Mouse (Mus musculus): ENCODE results near the gene St6gal1. TPM values are rescaled to one million over a fixed set of nuclear protein-coding genes. Genes with fewer than 3 reads are reported as not detected.

The St6gal1 gene
- polyA plus RNA-seq, 1 experiment from 2014 or later = 17.5 TPM

DNA sequence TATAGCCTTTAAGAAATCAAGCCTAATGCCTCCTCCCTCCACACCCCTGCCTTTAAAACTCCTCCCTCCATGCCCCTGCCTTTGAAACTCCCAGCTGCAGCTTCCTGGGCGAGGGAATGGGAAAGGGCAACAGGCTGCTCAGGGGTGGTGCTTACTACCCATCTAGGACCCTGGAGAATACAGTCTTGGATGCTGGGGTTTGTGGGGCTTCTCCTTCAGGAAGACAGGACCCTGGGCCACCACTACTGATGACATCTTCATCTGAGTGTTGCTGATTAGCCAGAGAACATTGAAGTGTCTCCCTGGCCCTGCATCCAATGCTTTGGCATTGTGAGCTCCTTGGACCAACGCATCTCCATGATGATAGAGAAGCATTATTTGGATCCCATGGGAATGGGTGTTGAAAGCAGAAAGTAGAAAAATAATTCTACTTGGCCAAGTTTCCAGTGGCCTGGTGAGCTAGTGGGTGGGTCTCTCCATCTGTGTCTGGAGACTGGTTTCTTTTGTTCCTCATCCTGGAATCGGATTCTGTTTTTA, 137.0 kb downstream of the St6gal1 start:
- no peak for DNase-seq (ENCODE audit: low spot score)
- H3K27ac ChIP-seq (replicated peaks) = no peak overlapping the region
- 0 out of 2 replicates have a peak, but pooled peaks cover 6% of the 10 kb centered on the region for H3K4me1 ChIP-seq
- WGBS = 84% methylated on average over 3 of the region's 3 CpGs
- H3K9me3 ChIP-seq (replicated peaks) = no peaks in the 10 kb centered on the region
- H3K4me3 ChIP-seq = no peak overlapping the region
- H3K36me3 ChIP-seq = peaks cover 30% of the 10 kb centered on the region
- no peaks in the 10 kb centered on the region for H3K27me3 ChIP-seq (ENCODE audit: low read depth, poor library complexity, severe bottlenecking)

- no peak for DNase-seq (ENCODE audit: low spot score)
- Histone ChIP-seq H3K27me3 (ENCODE audit: low read depth, poor library complexity, severe bottlenecking) (no peaks in the 10 kb centered on the region), H3K4me3 (no peak overlapping the region), H3K27ac (replicated peaks) (no peak overlapping the region), H3K36me3 (peaks cover 3% of the 10 kb centered on the region; the same call in 1 of the 2 replicates), H3K9me3 (replicated peaks) (no peaks in the 10 kb centered on the region), H3K4me1 (no peaks in the 10 kb centered on the region)
- 87% methylated on average over 2 of the region's 2 CpGs for WGBS
Observed at GRCm38 (mm10) chr16:23364328-23364990, 139.9 kb downstream of the St6gal1 start.

DNA sequence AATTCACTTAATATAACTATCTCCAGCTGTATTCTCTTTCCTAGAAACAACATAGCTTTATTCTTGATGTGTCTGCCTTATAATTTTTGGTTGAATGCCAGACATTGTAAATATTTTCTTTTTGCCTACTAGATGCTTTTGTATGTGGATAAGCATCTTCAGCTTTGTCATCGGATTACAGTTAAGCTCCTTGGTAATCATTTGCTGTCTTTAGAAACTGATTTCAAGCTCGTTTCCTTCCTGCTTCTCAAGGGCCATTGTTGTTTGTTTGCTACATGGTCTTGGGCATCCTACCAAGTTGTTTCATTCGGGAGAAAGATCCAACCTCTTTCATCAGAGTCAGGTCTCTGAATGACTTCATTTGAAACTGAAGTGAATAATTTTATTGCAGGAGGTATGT, 144.6 kb downstream of the St6gal1 start:
- Histone ChIP-seq H3K4me3 (no peak overlapping the region), H3K9me3 (replicated peaks) (no peaks in the 10 kb centered on the region), H3K27me3 (ENCODE audit: low read depth, poor library complexity, severe bottlenecking) (no peaks in the 10 kb centered on the region), H3K36me3 (no peaks in the 10 kb centered on the region), H3K4me1 (no peaks in the 10 kb centered on the region), H3K27ac (replicated peaks) (no peak overlapping the region)
- WGBS = 65% methylated on average over 3 of the region's 3 CpGs
- no peak for DNase-seq (ENCODE audit: low spot score)

DNA sequence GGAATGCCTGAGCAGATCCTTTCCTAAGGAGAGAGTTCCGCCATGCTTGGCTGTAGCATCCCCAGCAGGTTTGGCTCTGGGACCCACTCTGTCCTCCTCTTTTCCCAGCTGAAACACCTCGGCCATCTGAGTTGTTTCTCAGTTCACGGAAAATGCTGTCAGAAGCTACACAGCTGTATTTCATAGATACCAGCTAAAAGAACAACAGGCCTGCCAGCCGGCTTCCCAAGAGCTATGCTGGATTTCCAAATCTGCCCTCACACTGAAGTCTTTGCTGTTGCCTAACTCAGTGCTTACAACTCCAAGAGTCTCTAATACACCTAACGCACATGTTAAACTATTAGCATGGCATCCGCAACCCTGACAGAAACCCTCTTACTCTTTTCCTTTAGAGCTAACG, 146.2 kb downstream of the St6gal1 start:
- WGBS = 93% methylated on average over 7 of the region's 7 CpGs
- no peaks in the 10 kb centered on the region for H3K27me3 ChIP-seq (ENCODE audit: low read depth, poor library complexity, severe bottlenecking)
- H3K4me1 ChIP-seq = no peaks in the 10 kb centered on the region
- no peak for DNase-seq (ENCODE audit: low spot score)
- H3K36me3 ChIP-seq = no peaks in the 10 kb centered on the region
- H3K4me3 ChIP-seq = no peak overlapping the region
- no peaks in the 10 kb centered on the region for H3K9me3 ChIP-seq (replicated peaks)
- no peak overlapping the region for H3K27ac ChIP-seq (replicated peaks)

DNA sequence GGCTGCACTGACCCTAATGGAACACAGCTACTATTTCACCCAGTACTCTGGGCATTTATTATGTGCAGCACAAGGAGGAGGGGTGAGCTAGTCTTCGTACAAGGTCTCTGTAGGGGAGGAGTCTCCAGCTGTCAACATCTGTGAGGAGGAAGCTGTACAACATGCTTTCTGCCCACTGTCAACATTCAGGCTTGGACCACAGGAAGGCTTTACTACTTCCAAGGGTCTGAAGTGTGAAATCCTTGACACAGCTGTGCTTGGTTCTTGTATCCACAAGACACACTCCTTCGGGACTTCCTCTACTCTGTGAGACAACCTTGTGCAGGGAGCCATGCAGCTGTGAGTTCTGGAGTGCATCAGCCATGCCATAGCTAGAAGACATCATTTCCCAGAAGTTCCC, 147.8 kb downstream of the St6gal1 start:
- H3K36me3 ChIP-seq = no peaks in the 10 kb centered on the region
- no peak overlapping the region for H3K27ac ChIP-seq (replicated peaks)
- DNase-seq (ENCODE audit: low spot score) = no peak
- no peaks in the 10 kb centered on the region for H3K4me1 ChIP-seq
- H3K4me3 ChIP-seq = no peak overlapping the region
- 90% methylated on average over 2 of the region's 2 CpGs for WGBS
- H3K9me3 ChIP-seq (replicated peaks) = no peaks in the 10 kb centered on the region
- no peaks in the 10 kb centered on the region for H3K27me3 ChIP-seq (ENCODE audit: low read depth, poor library complexity, severe bottlenecking)

DNA sequence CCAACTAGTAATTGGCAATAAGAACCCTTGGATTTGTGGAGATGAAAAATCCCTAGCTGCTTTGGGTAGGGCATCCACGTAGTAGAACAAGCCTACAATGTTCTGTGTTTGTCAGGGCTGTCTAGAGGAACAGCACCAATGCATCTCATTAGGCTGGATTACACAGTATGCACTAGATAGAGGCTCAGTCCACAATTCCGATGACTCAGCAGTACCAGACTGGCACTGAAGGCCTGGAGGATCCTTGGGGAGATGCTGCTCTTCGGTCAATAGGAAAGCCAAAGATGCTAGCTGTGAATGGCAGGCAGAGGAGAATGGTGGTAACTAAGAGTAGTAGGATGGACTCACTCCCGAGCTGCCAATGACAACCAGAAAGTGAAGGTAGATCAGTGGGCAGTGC, 149.5 kb downstream of the St6gal1 start:
- H3K9me3 ChIP-seq (replicated peaks) = no peaks in the 10 kb centered on the region
- no peak for DNase-seq (ENCODE audit: low spot score)

DNA sequence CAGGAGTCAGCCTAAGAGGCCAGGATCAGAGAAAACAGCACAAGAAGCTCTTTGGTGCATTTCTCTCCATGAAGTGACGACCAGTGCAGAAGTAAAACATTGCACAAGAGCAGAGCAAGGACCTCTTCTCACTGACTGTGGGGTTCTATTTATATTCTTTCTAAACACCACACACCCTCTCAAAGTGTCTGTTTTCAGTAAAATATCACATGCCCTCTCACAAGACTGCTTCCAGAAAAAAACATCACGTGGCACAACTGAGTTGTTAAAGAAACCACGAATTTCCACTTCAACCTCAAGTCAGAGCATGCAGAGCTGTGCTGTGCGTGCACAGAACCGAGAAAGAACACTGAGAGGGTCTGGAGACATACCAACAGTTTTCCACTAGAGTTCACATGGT, 150.4 kb downstream of the St6gal1 start:
- Histone ChIP-seq H3K27ac (replicated peaks) (no peak overlapping the region), H3K27me3 (ENCODE audit: low read depth, poor library complexity, severe bottlenecking) (no peaks in the 10 kb centered on the region), H3K4me1 (no peaks in the 10 kb centered on the region), H3K4me3 (no peak overlapping the region), H3K9me3 (replicated peaks) (no peaks in the 10 kb centered on the region), H3K36me3 (no peaks in the 10 kb centered on the region)
- WGBS = 86% methylated on average over 5 of the region's 5 CpGs
- no peak for DNase-seq (ENCODE audit: low spot score)

More for the DNA sequence above, 149.5 kb downstream of the St6gal1 start:
- Histone ChIP-seq H3K4me1 (no peaks in the 10 kb centered on the region), H3K4me3 (no peak overlapping the region), H3K36me3 (no peaks in the 10 kb centered on the region), H3K27ac (replicated peaks) (no peak overlapping the region), H3K27me3 (ENCODE audit: low read depth, poor library complexity, severe bottlenecking) (no peaks in the 10 kb centered on the region)
- WGBS = 88% methylated on average over 4 of the region's 4 CpGs

DNA sequence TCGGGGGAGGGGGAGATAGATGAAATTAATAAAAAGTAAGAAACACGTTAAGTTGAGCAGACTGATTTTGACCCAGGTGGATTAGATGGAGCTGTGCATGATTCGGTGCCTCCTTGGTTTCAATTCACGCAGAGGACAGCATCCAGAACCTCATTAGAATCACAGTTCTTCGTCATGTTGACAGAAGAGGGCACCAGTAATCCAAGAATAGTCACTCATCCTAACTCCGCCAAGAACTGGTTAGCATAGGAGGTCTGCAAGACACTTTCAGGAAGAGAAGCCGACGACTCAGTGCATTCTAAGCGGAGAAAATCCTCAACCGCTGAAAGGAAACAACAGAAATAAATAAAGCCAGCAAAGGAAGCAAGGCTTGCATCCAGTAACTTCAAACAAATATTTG, 151.6 kb downstream of the St6gal1 start:
- no peak for DNase-seq (ENCODE audit: low spot score)
- WGBS = 74% methylated on average over 10 of the region's 10 CpGs

DNA sequence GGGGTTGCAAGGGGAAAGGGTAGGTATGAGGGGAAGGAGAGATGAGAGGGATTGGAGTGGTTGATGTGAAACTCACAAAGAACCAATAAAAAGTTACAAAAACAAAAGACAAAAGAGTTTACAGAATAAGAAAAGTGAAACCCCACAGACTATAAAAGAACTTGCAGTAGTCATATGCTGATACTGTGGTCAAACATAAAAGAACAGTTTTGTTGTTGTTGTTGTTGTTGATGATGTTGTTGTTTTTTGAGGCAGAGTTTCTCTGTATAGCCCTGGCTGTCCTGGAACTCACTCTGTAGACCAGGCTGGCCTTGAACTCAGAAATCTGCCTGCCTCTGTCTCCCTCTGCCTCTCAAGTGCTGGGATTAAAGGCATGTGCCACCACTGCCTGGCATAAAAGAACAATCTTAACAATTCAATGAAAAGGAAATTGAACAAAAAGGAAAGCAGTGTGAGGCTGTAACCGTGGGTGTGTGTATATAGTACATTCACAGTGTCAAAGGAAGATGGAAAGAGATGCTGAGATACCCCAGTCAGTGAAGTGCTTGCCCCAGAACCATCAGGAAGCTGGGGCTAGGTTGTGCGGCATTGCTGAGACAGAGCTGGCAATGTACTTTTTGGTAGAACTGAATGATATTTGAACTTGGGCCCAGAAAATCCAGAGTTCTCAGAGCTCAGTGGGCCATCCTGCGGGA, 155.1 kb downstream of the St6gal1 start:
- WGBS = 85% methylated on average over 3 of the region's 3 CpGs

More for the DNA sequence above, 151.6 kb downstream of the St6gal1 start:
- H3K4me1 ChIP-seq = no peaks in the 10 kb centered on the region
- H3K27me3 ChIP-seq (ENCODE audit: low read depth, poor library complexity, severe bottlenecking) = no peaks in the 10 kb centered on the region
- H3K9me3 ChIP-seq (replicated peaks) = no peaks in the 10 kb centered on the region
- H3K27ac ChIP-seq (replicated peaks) = no peak overlapping the region
- H3K4me3 ChIP-seq = no peak overlapping the region
- no peaks in the 10 kb centered on the region for H3K36me3 ChIP-seq

DNA sequence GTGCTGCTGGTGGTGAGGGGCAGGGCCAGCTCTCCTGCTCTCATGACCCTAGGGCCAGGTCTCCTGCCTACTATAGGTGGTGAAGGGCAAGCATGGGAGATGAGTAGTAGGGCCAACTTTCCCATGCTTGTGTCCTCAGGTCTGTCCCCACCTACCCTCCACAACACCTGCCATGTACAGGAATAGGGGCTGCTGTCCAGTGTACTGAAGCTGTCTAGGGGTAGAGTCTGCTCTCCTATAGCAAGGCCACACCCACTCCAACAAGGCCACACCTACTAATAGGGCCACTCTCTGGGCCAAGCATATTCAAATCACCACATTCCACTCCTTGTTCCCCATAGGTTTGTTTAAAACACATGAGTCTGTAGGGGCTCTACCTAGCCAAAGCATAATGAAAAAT, 159.8 kb downstream of the St6gal1 start:
- H3K36me3 ChIP-seq = no peaks in the 10 kb centered on the region
- no peak for DNase-seq (ENCODE audit: low spot score)
- H3K9me3 ChIP-seq (replicated peaks) = no peaks in the 10 kb centered on the region
- H3K4me1 ChIP-seq = no peaks in the 10 kb centered on the region
- H3K4me3 ChIP-seq = no peak overlapping the region
- no peaks in the 10 kb centered on the region for H3K27me3 ChIP-seq (ENCODE audit: low read depth, poor library complexity, severe bottlenecking)
- no peak overlapping the region for H3K27ac ChIP-seq (replicated peaks)

More for the DNA sequence above, 155.1 kb downstream of the St6gal1 start:
- H3K27ac ChIP-seq (replicated peaks) = no peak overlapping the region
- no peaks in the 10 kb centered on the region for H3K36me3 ChIP-seq
- no peak for DNase-seq (ENCODE audit: low spot score)
- no peak overlapping the region for H3K4me3 ChIP-seq
- no peaks in the 10 kb centered on the region for H3K4me1 ChIP-seq
- H3K27me3 ChIP-seq (ENCODE audit: low read depth, poor library complexity, severe bottlenecking) = no peaks in the 10 kb centered on the region
- H3K9me3 ChIP-seq (replicated peaks) = no peaks in the 10 kb centered on the region

GRCm38 (mm10) chr16:23397931-23398330, 173.4 kb downstream of the St6gal1 start:
- Histone ChIP-seq H3K27ac (replicated peaks) (no peak overlapping the region), H3K4me3 (no peak overlapping the region), H3K4me1 (no peaks in the 10 kb centered on the region), H3K9me3 (replicated peaks) (no peaks in the 10 kb centered on the region), H3K27me3 (ENCODE audit: low read depth, poor library complexity, severe bottlenecking) (no peaks in the 10 kb centered on the region), H3K36me3 (no peaks in the 10 kb centered on the region)
- WGBS = 97% methylated on average over 5 of the region's 5 CpGs
- DNase-seq (ENCODE audit: low spot score) = no peak

GRCm38 (mm10) chr16:23401463-23401862, 176.9 kb downstream of the St6gal1 start:
- Histone ChIP-seq H3K27ac (replicated peaks) (no peak overlapping the region), H3K4me3 (no peak overlapping the region), H3K27me3 (ENCODE audit: low read depth, poor library complexity, severe bottlenecking) (no peaks in the 10 kb centered on the region), H3K36me3 (no peaks in the 10 kb centered on the region), H3K4me1 (no peaks in the 10 kb centered on the region), H3K9me3 (replicated peaks) (no peaks in the 10 kb centered on the region)
- no peak for DNase-seq (ENCODE audit: low spot score)
- 81% methylated on average over 4 of the region's 4 CpGs for WGBS

- no peak overlapping the region for H3K4me3 ChIP-seq
- no peaks in the 10 kb centered on the region for H3K4me1 ChIP-seq
- no peaks in the 10 kb centered on the region for H3K9me3 ChIP-seq (replicated peaks)
- no peak for DNase-seq (ENCODE audit: low spot score)
- no peaks in the 10 kb centered on the region for H3K27me3 ChIP-seq (ENCODE audit: low read depth, poor library complexity, severe bottlenecking)
- no peaks in the 10 kb centered on the region for H3K36me3 ChIP-seq
- H3K27ac ChIP-seq (replicated peaks) = no peak overlapping the region
- 61% methylated on average over 3 of the region's 3 CpGs for WGBS
Observed at GRCm38 (mm10) chr16:23401959-23402358, 177.4 kb downstream of the St6gal1 start.

Data from midbrain, embryonic 10.5 days (tissue).